Mouse (Mus musculus) stomach, postnatal 0 days (tissue): ENCODE measurements at regions not wholly inside any gene's neighbourhood (a gene's known extent, or its start where the extent isn't known, plus 50 kb on each side); places are given as distances from the start of the nearest gene placed in this dataset.

Experiments used
- ATAC-seq: fragments of 200-750 bp; cut with Nextera tagmentation; 2 replicates; pipeline ENCODE4 v1.8.0; 2017; ENCODE audit not compliant: low FRiP score, low TSS enrichment
- DNase-seq: peaks from one replicate; pipeline ENCODE4 v3.0.0-alpha.2; 2016; ENCODE audit warnings: low spot score
- H3K27ac ChIP-seq: fragments of 300-500 bp; sonication (generic); replicated peaks from 2 replicates; pipeline ENCODE4 v1.5.1; 2014; ENCODE audit warnings: mild to moderate bottlenecking, control low read depth
- H3K27me3 ChIP-seq: fragments of 300-500 bp; sonication (generic); 2 replicates; pipeline ENCODE4 v1.6.1; 2014; ENCODE audit warnings: low read length; ENCODE audit not compliant: control insufficient read depth, insufficient read depth
- H3K36me3 ChIP-seq: fragments of 300-500 bp; sonication (generic); 2 replicates; pipeline ENCODE4 v1.6.1; 2014; ENCODE audit warnings: low read length, mixed read lengths; ENCODE audit not compliant: control insufficient read depth, insufficient read depth
- H3K4me1 ChIP-seq: fragments of 300-500 bp; sonication (generic); replicated peaks from 2 replicates; pipeline ENCODE4 v1.6.1; 2014; ENCODE audit warnings: antibody characterized with exemption; ENCODE audit not compliant: control insufficient read depth, insufficient read depth
- H3K4me2 ChIP-seq: fragments of 300-500 bp; sonication (generic); replicated peaks from 2 replicates; pipeline ENCODE4 v1.6.1; 2014; ENCODE audit warnings: low read depth, mild to moderate bottlenecking, control low read depth, moderate library complexity
- H3K4me3 ChIP-seq: fragments of 300-500 bp; sonication (generic); 2 replicates; pipeline ENCODE4 v1.5.1; 2014; ENCODE audit warnings: low read depth, low read length, control low read depth
- H3K9ac ChIP-seq: fragments of 300-500 bp; sonication (generic); 2 replicates; pipeline ENCODE4 v1.6.1; 2014; ENCODE audit warnings: mild to moderate bottlenecking, low read length, control low read depth, mixed read lengths
- H3K9me3 ChIP-seq: fragments of 300-500 bp; sonication (generic); 2 replicates; pipeline ENCODE4 v1.6.1; 2016; ENCODE audit warnings: low read length; ENCODE audit not compliant: control insufficient read depth
- CTCF ChIP-seq: IDR thresholded peaks from 2 replicates; pipeline ENCODE4 v1.5.1; 2016; ENCODE audit warnings: antibody characterized with exemption, low read depth, mild to moderate bottlenecking, moderate library complexity
- EP300 ChIP-seq: optimal IDR thresholded peaks from 2 replicates; pipeline ENCODE3; 2016; ENCODE audit warnings: antibody characterized with exemption
- WGBS: fragments of 180-500 bp; shearing (Covaris S2); extraction: QIAGEN DNeasy Blood & Tissue Kit; methylation state at CpG from one replicate; pipeline ENCODE4 v1.1.7; 2014; 5-methylcytosine and 5-hydroxymethylcytosine counted together

DNA sequence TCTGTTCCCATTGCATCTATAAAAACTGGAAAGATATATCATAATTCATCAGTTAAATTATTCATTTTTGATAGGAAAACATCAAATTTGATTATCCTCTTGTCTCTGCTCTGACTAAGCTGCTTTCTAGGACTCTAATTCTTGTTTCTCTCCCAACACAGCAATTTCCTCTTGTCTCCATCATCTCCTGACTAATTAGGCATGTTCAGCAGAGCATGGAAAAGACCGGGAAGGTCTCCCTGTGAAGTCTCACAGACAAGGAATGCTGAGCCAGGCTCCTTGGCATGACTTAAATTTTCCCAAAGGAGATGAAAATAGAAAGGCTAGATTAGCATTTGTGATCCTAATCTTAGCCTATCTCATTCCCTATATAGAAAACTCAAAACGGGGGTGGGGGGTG is 192.3 kb downstream of the Chrna7 start:
- Histone ChIP-seq H3K27ac (no peak overlapping the region), H3K4me3 (no peak overlapping the region), H3K4me1 (no peaks in the 10 kb centered on the region), H3K27me3 (no peaks in the 10 kb centered on the region), H3K9me3 (no peaks in the 10 kb centered on the region), H3K4me2 (no peak overlapping the region), H3K36me3 (no peaks in the 10 kb centered on the region), H3K9ac (no peak overlapping the region)
- TF ChIP-seq EP300 (no peak), CTCF (no peak)
- WGBS: 53% methylated on average over 2 of the region's 2 CpGs
- ATAC-seq: no peak
- DNase-seq: no peak

DNA sequence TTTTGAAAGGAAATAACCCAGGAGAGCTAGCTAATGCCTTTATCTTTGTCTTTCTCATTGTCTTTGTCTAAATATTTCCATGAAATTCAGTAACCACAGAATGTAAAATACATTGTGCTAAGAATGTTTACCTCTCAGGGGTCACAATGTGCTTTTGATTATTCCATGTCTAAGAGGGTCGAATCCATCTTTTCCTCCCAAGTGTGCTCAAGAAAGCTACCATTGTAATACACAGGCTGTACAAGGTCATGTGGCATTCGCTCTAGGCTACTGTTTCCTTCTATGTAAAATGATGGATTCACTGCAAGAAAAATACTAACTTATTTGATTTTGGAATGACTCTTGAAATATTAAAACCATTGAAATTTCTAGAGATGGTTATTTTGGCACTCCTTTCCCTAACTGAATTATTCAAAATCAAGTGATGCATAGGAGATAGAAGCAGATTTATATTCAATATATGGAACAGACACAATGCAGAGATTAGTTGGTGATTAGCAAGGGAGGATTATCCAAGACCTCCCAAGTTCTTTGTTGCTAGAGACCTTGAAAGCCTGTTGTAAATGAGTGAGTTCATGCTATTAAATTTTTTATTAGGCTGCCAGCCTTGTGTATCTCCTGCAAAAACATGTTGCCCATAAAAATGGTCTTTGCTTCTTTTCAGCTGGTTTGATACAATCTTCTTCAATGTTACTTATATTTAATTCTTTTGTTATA is 193.4 kb downstream of the Chrna7 start:
- H3K4me2 ChIP-seq: no peak overlapping the region
- no peak overlapping the region for H3K27ac ChIP-seq
- H3K4me3 ChIP-seq: no peak overlapping the region
- no peaks in the 10 kb centered on the region for H3K4me1 ChIP-seq
- ATAC-seq (no peak), DNase-seq (no peak)
- WGBS: 65% methylated on average over 2 of the region's 2 CpGs
- H3K9me3 ChIP-seq: no peaks in the 10 kb centered on the region
- H3K36me3 ChIP-seq: no peaks in the 10 kb centered on the region
- TF ChIP-seq EP300: no peak
- no peak for TF ChIP-seq CTCF
- H3K9ac ChIP-seq: no peak overlapping the region
- H3K27me3 ChIP-seq: no peaks in the 10 kb centered on the region

DNA sequence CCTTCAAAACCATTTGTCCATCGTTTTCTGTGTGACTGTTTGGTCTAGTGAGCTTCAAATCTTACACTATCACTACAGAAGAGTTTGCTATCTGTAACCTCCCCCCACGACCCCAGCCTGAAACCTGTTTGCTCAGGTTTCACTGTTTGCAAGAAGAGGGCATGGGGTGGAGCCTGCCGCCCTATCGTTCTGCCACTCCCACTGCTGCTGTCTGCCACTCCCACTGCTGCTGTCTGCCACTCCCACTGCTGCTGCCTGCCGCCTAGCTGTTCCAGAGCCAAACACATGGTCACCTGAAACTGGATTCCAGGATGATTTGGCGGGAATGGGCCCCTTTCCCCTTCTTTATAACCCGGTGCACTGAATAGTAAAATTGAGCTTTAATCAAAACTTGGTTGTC is 157.6 kb upstream of the A26c2 start:
- no peak for ATAC-seq
- no peaks in the 10 kb centered on the region for H3K36me3 ChIP-seq
- no peak overlapping the region for H3K4me3 ChIP-seq
- no peaks in the 10 kb centered on the region for H3K27me3 ChIP-seq
- 8% methylated on average over 7 of the region's 7 CpGs for WGBS
- H3K27ac ChIP-seq: no peak overlapping the region
- DNase-seq: peak; percentile 14
- H3K4me2 ChIP-seq: no peak overlapping the region
- TF ChIP-seq CTCF: no peak
- TF ChIP-seq EP300: no peak
- no peak overlapping the region for H3K9ac ChIP-seq
- no peaks in the 10 kb centered on the region for H3K4me1 ChIP-seq
- H3K9me3 ChIP-seq: no peaks in the 10 kb centered on the region
